Mouse (Mus musculus) myocyte (in vitro differentiated cells): ENCODE results near the gene Fam129b.
A peak's percentile ranks its signal among the peaks of the same experiment; 100 is the strongest.

Source experiments
- CEBPB ChIP-seq: IDR thresholded peaks from 2 replicates; pipeline ENCODE4 v1.6.1; 2011; ENCODE audit warnings: mild to moderate bottlenecking, moderate library complexity; ENCODE audit not compliant: poor library complexity, insufficient read depth, severe bottlenecking
- E2F4 ChIP-seq: IDR thresholded peaks from one replicate; pipeline ENCODE4 v1.6.1; 2011; ENCODE audit warnings: mild to moderate bottlenecking, control low read depth, moderate library complexity; ENCODE audit not compliant: insufficient read depth
- MAX ChIP-seq: IDR thresholded peaks from one replicate; pipeline ENCODE4 v1.6.1; 2011; ENCODE audit warnings: low read depth, mild to moderate bottlenecking, control low read depth
- MYOD1 ChIP-seq, 3 experiments: IDR thresholded peaks; one replicate each; pipeline ENCODE4 v1.6.1; 2011; ENCODE audit warnings: control low read depth in 2 of 3, low read depth in 2 of 3, mild to moderate bottlenecking in 2 of 3, moderate library complexity in 1 of 3; ENCODE audit not compliant: insufficient read length in 2 of 3, control insufficient read depth in 1 of 3
- MYOG ChIP-seq, 3 experiments: IDR thresholded peaks; one replicate each; pipeline ENCODE4 v1.6.1; 2011; ENCODE audit warnings: control low read depth in 2 of 3, low read depth in 2 of 3, mild to moderate bottlenecking in 2 of 3; ENCODE audit not compliant: insufficient read length in 2 of 3, control insufficient read depth in 1 of 3, insufficient read depth in 1 of 3
- POLR2A ChIP-seq: IDR thresholded peaks from one replicate; pipeline ENCODE4 v1.6.1; 2011; ENCODE audit warnings: low read depth, mild to moderate bottlenecking, control low read depth, moderate library complexity; ENCODE audit not compliant: insufficient read length
- SRF ChIP-seq: IDR thresholded peaks from one replicate; pipeline ENCODE4 v1.6.1; 2011; ENCODE audit warnings: low read depth; ENCODE audit not compliant: control insufficient read depth, insufficient read length
- TCF12 ChIP-seq: IDR thresholded peaks from one replicate; pipeline ENCODE4 v1.6.1; 2011; ENCODE audit warnings: mild to moderate bottlenecking, control low read depth; ENCODE audit not compliant: poor library complexity, insufficient read depth, severe bottlenecking
- TCF3 ChIP-seq: IDR thresholded peaks from one replicate; pipeline ENCODE4 v1.6.1; 2011; ENCODE audit warnings: low read depth, control low read depth; ENCODE audit not compliant: insufficient read length
- USF1 ChIP-seq: IDR thresholded peaks from one replicate; pipeline ENCODE4 v1.6.1; 2011; ENCODE audit warnings: low read depth, mild to moderate bottlenecking, control low read depth, moderate library complexity

- no peak for TF ChIP-seq TCF3
- no peak for TF ChIP-seq TCF12
- no peak for TF ChIP-seq POLR2A
- no peak for TF ChIP-seq CEBPB
- TF ChIP-seq MYOG (IDR thresholded peaks at IDR 0.05; ENCODE audit: control insufficient read depth in 1 of 3, insufficient read depth in 1 of 3, insufficient read length in 2 of 3, low read depth in 2 of 3): peak in 1 of 3 experiments; percentile 58
- TF ChIP-seq USF1: no peak
- no peak for TF ChIP-seq MYOD1 (IDR thresholded peaks at IDR 0.05; ENCODE audit: control insufficient read depth in 1 of 3, insufficient read length in 2 of 3, low read depth in 2 of 3)
- no peak for TF ChIP-seq MAX
- no peak for TF ChIP-seq E2F4
- TF ChIP-seq SRF: no peak
Observed at GRCm38 (mm10) chr2:32902126-32902525, 26.2 kb downstream of the Fam129b start.
